Mouse (Mus musculus): ENCODE measurements around the gene Brms1l. TPM values are rescaled to one million over a fixed set of nuclear protein-coding genes. Genes with fewer than 3 reads are reported as not detected.

Gene Brms1l
- total and polyA plus RNA-seq, 3 experiments: 17.4 to 33.5 TPM; not detected in 1

GRCm38 (mm10) chr12:55867738-55868137 is 31.6 kb downstream of the Brms1l start:
- Histone ChIP-seq H3K9me3 (replicated peaks; ENCODE audit: insufficient read depth, low read length) (no peaks in the 10 kb centered on the region), H3K27ac (ENCODE audit: control insufficient read depth, low read depth, low read length) (no peak overlapping the region), H3K36me3 (ENCODE audit: control insufficient read depth in 1 of 2, insufficient read depth in 2 of 2, low read length in 2 of 2) (peaks cover 0 to 3% of the 10 kb centered on the region in 2 experiments; a peak in 2 of 4 replicates), H3K4me1 (ENCODE audit: control insufficient read depth in 1 of 2, insufficient read depth in 2 of 2, low read length in 2 of 2) (no peaks in the 10 kb centered on the region), H3K27me3 (ENCODE audit: control insufficient read depth in 1 of 2, insufficient read depth in 2 of 2, low read length in 2 of 2) (no peaks in the 10 kb centered on the region), H3K9ac (ENCODE audit: control insufficient read depth, low read depth, low read length, poor library complexity, severe bottlenecking) (no peak overlapping the region), H3K79me2 (ENCODE audit: control insufficient read depth, insufficient read depth, low read length, poor library complexity) (no peaks in the 10 kb centered on the region), H3K4me3 (ENCODE audit: control insufficient read depth in 1 of 2, insufficient read depth in 1 of 2, low read depth in 2 of 2, low read length in 2 of 2) (no peak overlapping the region)
- TF ChIP-seq EP300 (IDR thresholded peaks at IDR 0.05; ENCODE audit: low read depth in 1 of 2, low read length in 2 of 2): peak; percentile 27 to 60; a peak in 2 of 4 replicates
- no peak for TF ChIP-seq UBTF (IDR thresholded peaks at IDR 0.05; ENCODE audit: borderline replicate concordance, insufficient read depth, low read depth, low read length)
- no peak for DNase-seq (ENCODE audit: low read depth, low spot score)

GRCm38 (mm10) chr12:55869622-55870322 is 33.6 kb downstream of the Brms1l start:
- H3K79me2 ChIP-seq (ENCODE audit: control insufficient read depth, insufficient read depth, low read length, poor library complexity): no peaks in the 10 kb centered on the region
- no peak overlapping the region for H3K4me3 ChIP-seq (ENCODE audit: control insufficient read depth in 1 of 2, insufficient read depth in 1 of 2, low read depth in 2 of 2, low read length in 2 of 2)
- peaks cover 0 to 3% of the 10 kb centered on the region in 2 experiments; a peak in 2 of 4 replicates for H3K36me3 ChIP-seq (ENCODE audit: control insufficient read depth in 1 of 2, insufficient read depth in 2 of 2, low read length in 2 of 2)
- TF ChIP-seq TCF12 (IDR thresholded peaks at IDR 0.05; ENCODE audit: low read depth, low read length) (no peak), EP300 (IDR thresholded peaks at IDR 0.05; ENCODE audit: low read depth in 1 of 2, low read length in 2 of 2) (no peak), RCOR1 (IDR thresholded peaks at IDR 0.05; ENCODE audit: low read depth, low read length) (no peak), SMC3 (IDR thresholded peaks at IDR 0.05; ENCODE audit: low read depth, low read length) (no peak), ZNF384 (IDR thresholded peaks at IDR 0.05; ENCODE audit: low read depth, low read length) (no peak), MXI1 (IDR thresholded peaks at IDR 0.05; ENCODE audit: low read depth, low read length) (no peak), USF2 (IDR thresholded peaks at IDR 0.05; ENCODE audit: borderline replicate concordance in 1 of 2, insufficient read depth in 1 of 2, low read depth in 1 of 2, low read length in 2 of 2) (no peak), POLR2AphosphoS2 (IDR thresholded peaks at IDR 0.05; ENCODE audit: low read length) (no peak), RAD21 (IDR thresholded peaks at IDR 0.05; ENCODE audit: low read depth, low read length) (no peak), GATA1 (IDR thresholded peaks at IDR 0.05; ENCODE audit: low read depth, low read length) (no peak), USF1 (IDR thresholded peaks at IDR 0.05; ENCODE audit: low read depth, low read length) (no peak), ZKSCAN1 (IDR thresholded peaks at IDR 0.05; ENCODE audit: low read depth, low read length) (no peak), CHD2 (IDR thresholded peaks at IDR 0.05; ENCODE audit: low read length) (no peak), ZMIZ1 (IDR thresholded peaks at IDR 0.05; ENCODE audit: low read depth, low read length) (no peak), CHD1 (IDR thresholded peaks at IDR 0.05; ENCODE audit: low read depth, low read length) (no peak), GABPA (IDR thresholded peaks at IDR 0.05; ENCODE audit: low read depth, low read length) (no peak), NRF1 (IDR thresholded peaks at IDR 0.05; ENCODE audit: insufficient read depth, low read depth, low read length, poor library complexity, severe bottlenecking) (no peak)
- no peaks in the 10 kb centered on the region for H3K9me3 ChIP-seq (replicated peaks; ENCODE audit: insufficient read depth, low read length)
- no peak for DNase-seq (ENCODE audit: low read depth, low spot score)
- no peaks in the 10 kb centered on the region for H3K27me3 ChIP-seq (ENCODE audit: control insufficient read depth in 1 of 2, insufficient read depth in 2 of 2, low read length in 2 of 2)
- no peak overlapping the region for H3K27ac ChIP-seq (ENCODE audit: control insufficient read depth, low read depth, low read length)
- H3K4me1 ChIP-seq (ENCODE audit: control insufficient read depth in 1 of 2, insufficient read depth in 2 of 2, low read length in 2 of 2): no peaks in the 10 kb centered on the region
- no peak overlapping the region for H3K9ac ChIP-seq (ENCODE audit: control insufficient read depth, low read depth, low read length, poor library complexity, severe bottlenecking)
